ENCODE assay signal across 19 mouse cellular contexts in genomic region chr2:92776497-92776896, GRCm38 (mm10).
DNase-seq lines count a peak whose midpoint lies in the region; TF ChIP-seq lines count a peak whose summit lies in the region.
"Had no signal": no experiment of that assay in that cellular context is flagged by ENCODE, and none has a peak within 500 bp of the region (broad histone marks: within the 10 kb centered on the region; RNA-seq: fewer than 3 reads in every experiment).

No protein-coding gene starts in this region.

- DNase-seq in heart, embryonic 10.5 days (ENCODE audit: low spot score), result peak; percentile 31
- no peak for DNase-seq in heart, adult 2 months
- DNase-seq in Muller cell, postnatal 12 days (ENCODE audit: inconsistent ontology term), result peak; percentile 68
- DNase-seq in adrenal gland, postnatal 14 days, result peak; percentile 45
- peak; percentile 37 for DNase-seq in fibroblast of lung, adult 2 months (ENCODE audit: low read depth)
- no peak for DNase-seq in right cerebral cortex, adult 2 months (ENCODE audit: low spot score in 2 of 2)
- DNase-seq in left cerebral cortex, adult 18-20 months (ENCODE audit: low spot score in 2 of 2), result no peak
- DNase-seq: B cell, adult 2 months; cerebellum, adult 2 months; cerebellum, postnatal 10 days; forebrain, postnatal 0 days; gastrocnemius, postnatal 14 days; heart, postnatal 36 days; kidney, adult 8-10 months had no signal

- H3K4me1 ChIP-seq in heart, embryonic 10.5 days, result no peaks in the 10 kb centered on the region
- no peaks in the 10 kb centered on the region for H3K4me1 ChIP-seq in heart, adult 2 months (ENCODE audit: control insufficient read depth, insufficient read depth, low read length)
- H3K4me1 ChIP-seq: embryonic facial prominence, embryonic 15.5 days; forebrain, embryonic 13.5 days; heart, embryonic 13.5 days; hindbrain, embryonic 15.5 days had no signal

- no peak for TF ChIP-seq EP300 in heart, adult 2 months (IDR thresholded peaks at IDR 0.05; ENCODE audit: insufficient read depth, low read depth, low read length)

- no peak for TF ChIP-seq POLR2A in heart, adult 2 months (IDR thresholded peaks at IDR 0.05; ENCODE audit: insufficient read depth, low read depth, low read length)

- no peaks in the 10 kb centered on the region for H3K79me2 ChIP-seq in heart, adult 2 months (replicated peaks; ENCODE audit: control insufficient read depth, insufficient read depth, low read length)

- no peaks in the 10 kb centered on the region for H3K9me3 ChIP-seq in heart, embryonic 10.5 days
- H3K9me3 ChIP-seq: embryonic facial prominence, embryonic 15.5 days; forebrain, embryonic 13.5 days; heart, embryonic 13.5 days; hindbrain, embryonic 15.5 days had no signal

- H3K27ac ChIP-seq in heart, embryonic 10.5 days, result no peak overlapping the region
- H3K27ac ChIP-seq in heart, adult 2 months, result no peak overlapping the region
- H3K27ac ChIP-seq: embryonic facial prominence, embryonic 15.5 days; forebrain, embryonic 13.5 days; heart, embryonic 13.5 days; hindbrain, embryonic 15.5 days had no signal

- H3K9ac ChIP-seq in heart, adult 2 months (ENCODE audit: low read depth, low read length), result no peak overlapping the region
- H3K9ac ChIP-seq: embryonic facial prominence, embryonic 15.5 days; forebrain, embryonic 13.5 days; forebrain, postnatal 0 days; heart, embryonic 13.5 days; hindbrain, embryonic 15.5 days had no signal

- WGBS in heart, embryonic 10.5 days, result 85% methylated on average over 2 of the region's 2 CpGs
- 88% methylated on average over 2 of the region's 2 CpGs for WGBS in heart, adult 2 months

- H3K4me3 ChIP-seq in heart, embryonic 10.5 days, result no peak overlapping the region
- H3K4me3 ChIP-seq in heart, adult 2 months, result no peak overlapping the region
- H3K4me3 ChIP-seq: embryonic facial prominence, embryonic 15.5 days; erythroblast, embryonic 14.5 days; forebrain, embryonic 13.5 days; heart, embryonic 13.5 days; hindbrain, embryonic 15.5 days had no signal

- TF ChIP-seq CTCF in heart, adult 2 months (IDR thresholded peaks at IDR 0.05), result no peak

- intact Hi-C loops in heart, adult 2 months (cut with DNase I), result no loop called here

- H3K36me3 ChIP-seq in heart, embryonic 10.5 days, result no peaks in the 10 kb centered on the region
- no peaks in the 10 kb centered on the region for H3K36me3 ChIP-seq in heart, adult 2 months (ENCODE audit: control insufficient read depth, insufficient read depth, low read length)
- H3K36me3 ChIP-seq: embryonic facial prominence, embryonic 15.5 days; heart, embryonic 13.5 days; hindbrain, embryonic 15.5 days had no signal

- 0 out of 2 replicates have a peak, but pooled peaks cover 8% of the 10 kb centered on the region for H3K27me3 ChIP-seq in heart, embryonic 10.5 days (ENCODE audit: insufficient read depth, poor library complexity, severe bottlenecking)
- no peaks in the 10 kb centered on the region for H3K27me3 ChIP-seq in heart, adult 2 months (ENCODE audit: control insufficient read depth, insufficient read depth, low read length)
- H3K27me3 ChIP-seq: embryonic facial prominence, embryonic 15.5 days; forebrain, embryonic 13.5 days; heart, embryonic 13.5 days; hindbrain, embryonic 15.5 days had no signal

Comparison
In these comparisons a context has a peak if more than half of its experiments do, and no peak if none do; other contexts are left out.
1. DNase-seq: peak in heart, embryonic 10.5 days (single experiment), Muller cell, postnatal 12 days (single experiment), adrenal gland, postnatal 14 days (single experiment) and fibroblast of lung, adult 2 months (single experiment); none in heart, adult 2 months (0 of 2), right cerebral cortex, adult 2 months (0 of 2) and left cerebral cortex, adult 18-20 months (0 of 2).